ENCODE assay signal across 13 mouse cellular contexts in the genomic region with DNA sequence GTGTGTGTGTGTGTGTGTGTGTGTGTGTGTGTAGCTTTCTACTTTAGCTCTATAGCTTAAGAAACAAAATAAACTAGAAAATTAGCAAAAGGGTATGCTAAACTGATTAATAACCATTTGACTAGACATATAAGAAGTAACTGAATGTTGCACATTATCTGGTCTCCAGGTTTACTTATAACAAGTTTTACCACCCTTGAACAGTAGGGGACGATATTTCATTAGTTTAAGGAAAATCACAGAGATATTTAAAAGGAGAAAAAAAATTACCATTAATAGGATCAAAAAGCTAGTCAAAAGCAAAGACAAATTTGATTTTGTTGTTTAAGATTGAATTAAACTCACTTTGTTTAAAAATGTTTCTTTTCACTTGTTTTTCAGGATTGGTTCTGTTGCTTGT.
A peak's percentile ranks its signal among the peaks of the same experiment; 100 is the strongest.
DNase-seq lines count a peak whose midpoint lies in the region; ATAC-seq and TF ChIP-seq lines count a peak whose summit lies in the region.
"Had no signal": no experiment of that assay in that cellular context is flagged by ENCODE, and none has a peak within 500 bp of the region (broad histone marks: within the 10 kb centered on the region; RNA-seq: fewer than 3 reads in every experiment).

No protein-coding gene starts in this region.

- no peak overlapping the region for H3K27ac ChIP-seq in heart, adult 2 months
- no peak overlapping the region for H3K27ac ChIP-seq in heart, embryonic 12.5 days (ENCODE audit: poor library complexity, severe bottlenecking)
- H3K27ac ChIP-seq in stomach, postnatal 0 days (replicated peaks), result no peak overlapping the region
- no peak overlapping the region for H3K27ac ChIP-seq in kidney, adult 2 months (ENCODE audit: insufficient read depth, low read depth, low read length)
- H3K27ac ChIP-seq: lung, embryonic 15.5 days had no signal

- H3K79me2 ChIP-seq in heart, adult 2 months (replicated peaks; ENCODE audit: control insufficient read depth, insufficient read depth, low read length), result no peaks in the 10 kb centered on the region

- intact Hi-C loops in heart, adult 2 months (cut with DNase I), result loop anchor here (5.0 kb wide), 1 partner anchor 1261 kb away; no protein-coding TSS in a partner anchor

- no peak overlapping the region for H3K4me2 ChIP-seq in heart, embryonic 12.5 days
- no peak overlapping the region for H3K4me2 ChIP-seq in stomach, postnatal 0 days (replicated peaks; ENCODE audit: low read depth)
- H3K4me2 ChIP-seq: heart, embryonic 11.5 days; lung, embryonic 15.5 days had no signal

- H3K4me1 ChIP-seq in heart, adult 2 months (ENCODE audit: control insufficient read depth, insufficient read depth, low read length), result no peaks in the 10 kb centered on the region
- H3K4me1 ChIP-seq in heart, embryonic 12.5 days (replicated peaks), result no peaks in the 10 kb centered on the region
- no peaks in the 10 kb centered on the region for H3K4me1 ChIP-seq in lung, adult 2 months (ENCODE audit: control insufficient read depth, insufficient read depth, low read length)
- H3K4me1 ChIP-seq in stomach, postnatal 0 days (replicated peaks; ENCODE audit: control insufficient read depth, insufficient read depth), result no peaks in the 10 kb centered on the region
- no peaks in the 10 kb centered on the region for H3K4me1 ChIP-seq in kidney, adult 2 months (ENCODE audit: control insufficient read depth, insufficient read depth, low read length)
- H3K4me1 ChIP-seq: lung, embryonic 15.5 days had no signal

- no peak for ATAC-seq in heart, embryonic 12.5 days (ENCODE audit: insufficient number of reproducible peaks, low FRiP score)
- ATAC-seq in stomach, postnatal 0 days (ENCODE audit: low FRiP score, low TSS enrichment), result no peak

- H3K4me3 ChIP-seq in heart, adult 2 months, result no peak overlapping the region
- H3K4me3 ChIP-seq in heart, embryonic 12.5 days, result no peak overlapping the region
- no peak overlapping the region for H3K4me3 ChIP-seq in lung, adult 2 months (replicated peaks; ENCODE audit: extremely low read depth, low read depth, low read length)
- no peak overlapping the region for H3K4me3 ChIP-seq in stomach, postnatal 0 days (ENCODE audit: low read depth, low read length)
- H3K4me3 ChIP-seq in kidney, adult 2 months (ENCODE audit: insufficient read depth, low read depth, low read length), result no peak overlapping the region
- H3K4me3 ChIP-seq: lung, embryonic 15.5 days had no signal

- 5% methylated on average over 1 of the region's 1 CpGs for WGBS in heart, adult 2 months
- 15% methylated on average over 1 of the region's 1 CpGs for WGBS in heart, embryonic 12.5 days
- WGBS in lung, adult 2 months, result 8% methylated on average over 1 of the region's 1 CpGs
- 15% methylated on average over 1 of the region's 1 CpGs for whole genome bisulfite sequencing in stomach, postnatal 0 days
- 10% methylated on average over 1 of the region's 1 CpGs for WGBS in kidney, adult 2 months

- H3K27me3 ChIP-seq in heart, adult 2 months (ENCODE audit: control insufficient read depth, insufficient read depth, low read length), result no peaks in the 10 kb centered on the region
- no peaks in the 10 kb centered on the region for H3K27me3 ChIP-seq in heart, embryonic 12.5 days (replicated peaks)
- no peaks in the 10 kb centered on the region for H3K27me3 ChIP-seq in stomach, postnatal 0 days (ENCODE audit: control insufficient read depth, insufficient read depth, low read length)
- no peaks in the 10 kb centered on the region for H3K27me3 ChIP-seq in kidney, adult 2 months (replicated peaks; ENCODE audit: control insufficient read depth, insufficient read depth, low read length)
- H3K27me3 ChIP-seq: lung, embryonic 15.5 days had no signal

- no peak for TF ChIP-seq POLR2A in heart, adult 2 months (IDR thresholded peaks at IDR 0.05; ENCODE audit: insufficient read depth, low read depth, low read length)
- no peak for TF ChIP-seq POLR2A in lung, adult 2 months (IDR thresholded peaks at IDR 0.05; ENCODE audit: borderline replicate concordance, extremely low read depth, low read depth, low read length)
- TF ChIP-seq POLR2A in brain, embryonic 14.5 days (IDR thresholded peaks at IDR 0.05; ENCODE audit: borderline replicate concordance, extremely low read depth, insufficient read depth, insufficient read length, poor library complexity, severe bottlenecking), result no peak
- TF ChIP-seq POLR2A in kidney, adult 2 months (IDR thresholded peaks at IDR 0.05; ENCODE audit: low read depth, low read length), result no peak

- TF ChIP-seq EP300 in heart, adult 2 months (IDR thresholded peaks at IDR 0.05; ENCODE audit: insufficient read depth, low read depth, low read length), result no peak
- no peak for TF ChIP-seq EP300 in stomach, postnatal 0 days (optimal IDR thresholded peaks at IDR 0.05)

- peak; percentile 76 for TF ChIP-seq CTCF in heart, adult 2 months (IDR thresholded peaks at IDR 0.05)
- peak; percentile 3; the same call in 1 of the 2 replicates for TF ChIP-seq CTCF in lung, adult 2 months (IDR thresholded peaks at IDR 0.05; ENCODE audit: insufficient read depth, low read length)
- TF ChIP-seq CTCF in brain, embryonic 14.5 days (IDR thresholded peaks at IDR 0.05; ENCODE audit: borderline replicate concordance, extremely low read depth, insufficient read depth, insufficient read length), result 0 out of 2 replicates have a peak, but pooled peaks have one; percentile 4
- peak; percentile 82 for TF ChIP-seq CTCF in stomach, postnatal 0 days (IDR thresholded peaks at IDR 0.05; ENCODE audit: low read depth)
- no peak for TF ChIP-seq CTCF in kidney, adult 2 months (conservative IDR thresholded peaks at IDR 0.05; ENCODE audit: insufficient read depth, insufficient read length, low read depth, low read length)

- no peak for DNase-seq in heart, adult 2 months
- DNase-seq in lung, adult 2 months, result no peak
- no peak for DNase-seq in lung, adult 18-20 months
- DNase-seq in brain, embryonic 14.5 days (ENCODE audit: low read depth), result peak; percentile 69
- DNase-seq in stomach, postnatal 0 days (ENCODE audit: low spot score), result no peak
- DNase-seq in adrenal gland, adult 18-20 months (ENCODE audit: low spot score in 2 of 2), result no peak
- no peak for DNase-seq in kidney, adult 2 months
- DNase-seq: adrenal gland, postnatal 25 days; cerebellum, postnatal 25 days; kidney, adult 18-20 months had no signal

- no peak overlapping the region for H3K9ac ChIP-seq in heart, adult 2 months (ENCODE audit: low read depth, low read length)
- H3K9ac ChIP-seq in heart, embryonic 12.5 days, result no peak overlapping the region
- H3K9ac ChIP-seq in stomach, postnatal 0 days (ENCODE audit: low read length), result no peak overlapping the region
- H3K9ac ChIP-seq: lung, embryonic 15.5 days had no signal

- no peaks in the 10 kb centered on the region for H3K36me3 ChIP-seq in heart, adult 2 months (ENCODE audit: control insufficient read depth, insufficient read depth, low read length)
- no peaks in the 10 kb centered on the region for H3K36me3 ChIP-seq in heart, embryonic 12.5 days
- H3K36me3 ChIP-seq in stomach, postnatal 0 days (ENCODE audit: control insufficient read depth, insufficient read depth, low read length), result no peaks in the 10 kb centered on the region
- no peaks in the 10 kb centered on the region for H3K36me3 ChIP-seq in kidney, adult 2 months (ENCODE audit: control insufficient read depth, insufficient read depth, low read length)
- H3K36me3 ChIP-seq: lung, embryonic 15.5 days had no signal

- H3K9me3 ChIP-seq in heart, embryonic 12.5 days (replicated peaks), result no peaks in the 10 kb centered on the region
- no peaks in the 10 kb centered on the region for H3K9me3 ChIP-seq in stomach, postnatal 0 days (ENCODE audit: control insufficient read depth, low read length)
- H3K9me3 ChIP-seq: lung, embryonic 15.5 days had no signal
